Mouse (Mus musculus) embryonic facial prominence, embryonic 14.5 days (tissue): ENCODE data around the gene Ppp1r1b. TPM values are rescaled to one million over a fixed set of nuclear protein-coding genes. Genes with fewer than 3 reads are reported as not detected.
"Not testable (repeated sequence)": the region's sequence is repeated elsewhere in the genome, so short reads cannot be mapped to it uniquely, and the experiment has no call there.

Experiments used
- ATAC-seq: fragments of 200-750 bp; cut with Nextera tagmentation; 2 replicates; pipeline ENCODE4 v1.8.0; 2017; ENCODE audit warnings: low read depth, moderate number of reproducible peaks, moderate TSS enrichment
- DNase-seq: peaks from one replicate; pipeline ENCODE4 v3.0.0-alpha.2; 2015; ENCODE audit warnings: low spot score
- H3K27ac ChIP-seq: fragments of 300-500 bp; sonication (generic); replicated peaks from 2 replicates; pipeline ENCODE4 v1.5.1; 2014; ENCODE audit warnings: low read depth, mild to moderate bottlenecking, low read length, moderate library complexity
- H3K27me3 ChIP-seq: fragments of 300-500 bp; sonication (generic); replicated peaks from 2 replicates; pipeline ENCODE4 v1.6.1; 2014; ENCODE audit warnings: low read length; ENCODE audit not compliant: control insufficient read depth, insufficient read depth
- H3K36me3 ChIP-seq: fragments of 300-500 bp; sonication (generic); 2 replicates; pipeline ENCODE4 v1.6.1; 2014; ENCODE audit warnings: low read length, mixed read lengths; ENCODE audit not compliant: control insufficient read depth, insufficient read depth
- H3K4me1 ChIP-seq: fragments of 300-500 bp; sonication (generic); 2 replicates; pipeline ENCODE4 v1.6.1; 2014; ENCODE audit warnings: antibody characterized with exemption, low read length; ENCODE audit not compliant: control insufficient read depth, insufficient read depth
- H3K4me2 ChIP-seq: fragments of 300-500 bp; sonication (generic); 2 replicates; pipeline ENCODE4 v1.6.1; 2014; ENCODE audit warnings: low read depth, mild to moderate bottlenecking, low read length, moderate library complexity, mixed read lengths
- H3K4me3 ChIP-seq: fragments of 300-500 bp; sonication (generic); 2 replicates; pipeline ENCODE4 v1.5.1; 2014; ENCODE audit warnings: low read depth, mild to moderate bottlenecking, low read length
- H3K9ac ChIP-seq: fragments of 300-500 bp; sonication (generic); 2 replicates; pipeline ENCODE4 v1.6.1; 2014; ENCODE audit warnings: low read depth, mild to moderate bottlenecking, low read length, moderate library complexity, mixed read lengths
- H3K9me3 ChIP-seq: fragments of 300-500 bp; sonication (generic); 2 replicates; pipeline ENCODE4 v1.6.1; 2016; ENCODE audit warnings: low read length; ENCODE audit not compliant: control insufficient read depth
- WGBS: fragments of 180-500 bp; shearing (Covaris S2); extraction: QIAGEN DNeasy Blood & Tissue Kit; methylation state at CpG from one replicate; pipeline ENCODE4 v1.1.7; 2014; 5-methylcytosine and 5-hydroxymethylcytosine counted together
- polyA plus RNA-seq: library from polyadenylated mRNA; unstranded; fragments of >200 nt; fragmentation: Nextera tagmentation; extraction: Ambion mirVana; gene quantifications from 2 replicates; pipeline ENCODE4 v1.2.1, GENCODE M21; 2014

Ppp1r1b gene
- polyA plus RNA-seq, 1 experiment from 2014 or later = 4.1 TPM

DNA sequence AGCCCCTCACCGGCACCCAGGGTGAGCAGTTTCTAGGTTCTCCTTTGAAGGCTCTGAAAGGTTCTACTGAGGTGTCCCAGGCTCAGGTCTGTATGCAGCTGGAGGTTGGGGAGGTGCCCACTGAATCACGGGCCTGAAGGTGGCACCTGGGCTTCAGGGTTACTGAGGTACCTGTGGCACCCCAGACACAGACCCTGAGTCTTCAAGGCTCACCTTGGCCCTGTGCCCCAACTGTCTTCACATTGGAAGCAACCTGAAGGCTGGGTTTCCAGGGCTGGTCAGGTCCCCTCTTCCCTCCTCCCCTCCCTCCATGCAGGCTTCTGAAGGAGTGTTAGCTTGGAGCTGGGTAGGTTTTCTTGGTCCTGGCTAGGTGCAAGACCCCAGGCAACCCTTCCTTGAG, 33.4 kb downstream of the Ppp1r1b start:
- Histone ChIP-seq H3K36me3 (peaks cover 44% of the 10 kb centered on the region), H3K27me3 (peaks cover 22% of the 10 kb centered on the region), H3K9me3 (no peaks in the 10 kb centered on the region), H3K4me2 (no peak overlapping the region), H3K9ac (no peak overlapping the region), H3K4me3 (no peak overlapping the region), H3K27ac (no peak overlapping the region), H3K4me1 (no peaks in the 10 kb centered on the region)
- 90% methylated on average over 2 of the region's 2 CpGs for WGBS
- no peak for ATAC-seq
- DNase-seq = no peak

DNA sequence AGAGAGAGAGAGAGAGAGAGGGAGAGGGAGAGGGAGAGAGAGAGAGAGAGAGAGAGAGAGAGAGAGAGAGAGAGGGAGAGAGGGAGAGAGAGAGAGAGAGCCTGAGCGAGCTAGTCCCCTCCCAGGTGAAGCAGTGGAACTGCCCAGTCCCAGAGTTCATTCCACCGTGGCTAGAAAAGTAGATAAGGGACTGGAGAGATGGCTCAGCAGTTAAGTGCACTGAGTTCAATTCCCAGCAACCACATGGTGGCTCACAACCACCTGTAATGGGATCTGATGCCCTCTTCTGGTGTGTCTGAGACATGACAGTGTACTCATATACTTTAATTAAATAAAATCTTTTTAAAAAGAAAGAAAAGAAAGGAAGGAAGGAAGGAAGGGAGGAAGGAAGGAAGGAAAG, 34.2 kb downstream of the Ppp1r1b start:
- not testable (repeated sequence) for H3K4me2 ChIP-seq, H3K4me1 ChIP-seq, H3K9me3 ChIP-seq, H3K9ac ChIP-seq, ATAC-seq, H3K27ac ChIP-seq, DNase-seq, H3K4me3 ChIP-seq
- H3K36me3 ChIP-seq = peaks cover 37% of the 10 kb centered on the region
- 38% methylated on average over 2 of the region's 2 CpGs for WGBS
- peaks cover 30% of the 10 kb centered on the region for H3K27me3 ChIP-seq

DNA sequence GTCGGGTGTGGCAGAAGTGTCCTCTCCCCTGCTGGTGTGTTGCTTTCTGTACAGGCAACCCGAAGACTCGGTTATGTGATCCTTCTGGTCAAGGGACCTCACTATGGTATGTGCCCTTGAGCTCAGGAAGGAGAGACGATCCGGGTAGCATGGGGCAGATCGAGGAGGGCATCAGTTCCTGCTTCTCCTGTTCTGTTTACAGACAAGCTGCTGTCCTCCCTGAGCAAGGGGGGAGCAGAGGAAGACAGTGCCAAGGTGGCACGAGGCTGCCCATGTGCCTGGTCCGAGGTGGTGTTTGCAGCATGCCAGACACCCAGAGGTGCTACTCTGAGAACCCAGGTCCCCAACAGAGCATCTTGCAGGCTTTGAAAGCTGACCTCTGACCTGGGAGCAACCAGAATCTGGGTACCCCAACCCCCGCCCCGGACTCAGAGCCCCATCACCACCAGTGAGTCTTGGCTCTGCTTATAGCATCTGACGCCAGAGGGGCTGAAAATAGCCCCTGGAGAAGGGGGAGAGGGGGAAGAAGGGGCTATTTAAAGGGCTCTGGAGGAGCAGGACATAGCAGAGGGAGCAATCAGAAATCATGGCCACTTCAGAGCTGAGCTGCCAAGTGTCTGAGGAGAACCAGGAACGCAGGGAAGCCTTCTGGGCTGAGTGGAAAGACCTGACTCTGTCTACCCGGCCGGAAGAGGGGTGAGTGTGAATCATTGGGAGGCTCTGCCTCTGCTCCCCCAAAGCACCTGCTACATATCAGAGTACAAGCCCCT, 35.2 kb downstream of the Ppp1r1b start, which contains the start of gene Tcap:
Gene Tcap (plus strand): TSS at position 551 of the 770 bp plus-strand sequence.
- DNase-seq (no peak), ATAC-seq (no peak)
- Histone ChIP-seq H3K4me2 (no peak within 1 kb of the TSS), H3K9me3 (no peaks in the 10 kb centered on the region), H3K4me3 (no peak within 1 kb of the TSS), H3K4me1 (no peaks in the 10 kb centered on the region), H3K9ac (no peak within 1 kb of the TSS), H3K27ac (no peak within 1 kb of the TSS), H3K27me3 (peaks cover 40% of the 10 kb centered on the region), H3K36me3 (peaks cover 26% of the 10 kb centered on the region)
- WGBS = 50% methylated on average over 14 of the region's 14 CpGs

DNA sequence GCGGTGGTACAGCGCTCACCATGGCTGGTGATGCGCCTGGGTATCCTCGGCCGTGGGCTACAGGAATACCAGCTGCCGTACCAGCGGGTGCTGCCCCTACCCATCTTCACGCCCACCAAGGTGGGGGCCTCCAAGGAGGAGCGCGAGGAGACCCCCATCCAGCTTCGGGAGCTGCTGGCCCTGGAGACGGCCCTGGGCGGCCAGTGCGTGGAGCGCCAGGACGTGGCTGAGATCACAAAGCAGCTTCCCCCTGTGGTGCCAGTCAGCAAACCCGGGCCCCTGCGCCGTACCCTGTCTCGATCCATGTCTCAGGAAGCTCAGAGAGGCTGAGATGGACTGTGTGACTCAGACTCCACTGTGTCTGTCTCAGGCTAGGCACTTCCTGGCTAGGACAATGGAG, 36.0 kb downstream of the Ppp1r1b start:
- peaks cover 19% of the 10 kb centered on the region for H3K36me3 ChIP-seq
- H3K27me3 ChIP-seq = peaks cover 45% of the 10 kb centered on the region
- DNase-seq (no peak), ATAC-seq (no peak)
- no peak overlapping the region for H3K4me3 ChIP-seq
- no peaks in the 10 kb centered on the region for H3K9me3 ChIP-seq
- H3K4me1 ChIP-seq = no peaks in the 10 kb centered on the region
- no peak overlapping the region for H3K27ac ChIP-seq
- no peak overlapping the region for H3K4me2 ChIP-seq
- H3K9ac ChIP-seq = no peak overlapping the region
- WGBS = 66% methylated on average over 17 of the region's 20 CpGs

DNA sequence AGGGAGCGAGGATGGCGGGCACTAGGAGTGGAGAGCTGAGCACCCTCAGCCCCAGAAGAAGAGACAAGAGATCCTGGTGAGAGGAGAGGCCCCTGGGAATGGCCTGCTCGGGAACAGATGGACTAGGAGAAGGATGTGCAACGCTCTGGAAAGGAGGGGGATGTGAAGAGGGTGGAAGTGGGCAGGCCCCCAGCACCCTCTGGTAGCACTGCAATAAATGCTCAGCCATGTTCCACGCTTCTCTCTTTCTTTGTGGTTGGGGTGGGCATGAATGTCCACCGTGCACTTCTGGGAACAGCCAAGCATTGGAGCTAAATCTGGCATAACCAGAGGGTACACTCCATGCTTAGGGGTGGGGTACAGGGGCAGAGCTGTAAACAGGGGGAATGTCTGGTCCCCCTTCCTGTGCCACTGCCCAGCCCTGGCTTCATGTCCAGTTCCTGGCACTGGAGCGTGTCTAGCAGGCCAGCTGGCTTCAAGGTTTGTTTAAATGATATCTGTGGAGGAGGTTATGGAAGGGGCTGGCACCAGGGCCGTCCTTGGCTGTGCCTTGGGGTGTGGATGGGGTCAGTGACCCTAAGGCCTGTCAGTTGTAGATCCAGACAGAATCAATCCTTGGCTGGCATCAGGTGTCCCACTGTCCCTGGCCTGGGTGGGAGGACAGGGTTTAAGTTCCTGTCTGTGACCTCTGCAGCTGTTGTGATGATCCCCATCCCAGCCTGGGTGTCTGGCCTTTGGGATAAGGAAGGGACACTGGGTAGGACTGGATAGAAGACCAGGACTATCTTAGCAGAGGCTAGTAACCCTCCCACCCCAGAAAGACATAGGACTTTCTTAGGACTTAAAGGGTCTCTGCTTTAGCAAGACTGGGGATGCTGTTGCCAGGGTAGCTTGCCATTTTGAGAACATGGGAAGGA, 36.8 kb downstream of the Ppp1r1b start:
- H3K9ac ChIP-seq = no peak overlapping the region
- 66% methylated on average over 8 of the region's 8 CpGs for WGBS

DNA sequence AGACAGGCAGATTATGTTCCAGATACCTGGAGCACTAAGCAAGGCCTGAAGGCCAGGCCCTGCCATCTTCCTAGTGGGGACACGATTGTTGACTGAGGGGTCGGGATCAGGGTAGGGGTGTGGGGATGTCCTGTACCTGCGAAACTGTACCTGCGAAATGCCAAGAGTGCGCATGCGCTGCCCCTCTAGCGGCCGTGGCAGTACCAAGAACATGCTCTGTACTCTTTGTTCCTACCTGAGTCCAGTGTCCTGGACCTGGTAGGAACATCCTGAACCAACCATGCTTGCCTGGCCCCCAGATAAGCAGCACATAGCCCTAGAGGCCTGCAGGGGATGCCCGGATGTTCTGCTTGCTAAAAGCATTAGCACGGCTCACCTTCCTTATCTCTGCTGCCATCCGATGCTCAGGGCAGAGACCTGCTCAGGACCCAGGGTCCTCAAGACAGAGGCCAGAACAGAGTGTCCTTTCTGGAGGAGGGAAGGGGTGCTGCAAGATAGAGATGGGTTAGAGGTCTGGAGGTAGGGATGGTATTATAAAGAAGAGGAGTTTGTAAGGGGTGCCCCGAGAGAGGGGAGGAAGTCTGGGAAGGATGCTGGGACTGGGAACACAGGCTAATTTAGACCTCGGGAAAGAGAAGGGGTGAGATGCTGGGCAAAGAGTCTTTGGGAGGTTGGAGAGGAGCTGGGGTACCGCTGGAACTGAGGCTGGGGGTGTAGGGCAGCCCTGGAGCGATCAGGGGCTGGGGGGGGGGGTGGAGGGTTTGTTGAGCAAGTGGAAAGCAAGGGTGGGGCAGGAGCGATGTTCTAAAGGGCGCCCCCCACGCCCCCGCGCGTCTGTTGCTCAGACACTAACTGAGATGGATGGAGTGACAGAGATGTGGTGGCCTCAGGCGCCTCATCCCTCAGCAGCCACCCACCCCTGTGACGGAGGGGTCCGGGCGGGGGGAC, 37.7 kb downstream of the Ppp1r1b start, which contains the start of gene Pnmt:
Gene Pnmt (plus strand): TSS at position 813 of the 948 bp plus-strand sequence.
- peaks cover 49% of the 10 kb centered on the region for H3K27me3 ChIP-seq
- H3K9me3 ChIP-seq = no peaks in the 10 kb centered on the region
- H3K4me2 ChIP-seq = 0 out of 2 replicates have a peak within 1 kb of the TSS, but pooled peaks have one; percentile 10
- no peaks in the 10 kb centered on the region for H3K4me1 ChIP-seq
- H3K27ac ChIP-seq = no peak within 1 kb of the TSS
- 62% methylated on average over 21 of the region's 25 CpGs for WGBS
- ATAC-seq (no peak), DNase-seq (no peak)
- peaks cover 2% of the 10 kb centered on the region; the same call in 1 of the 2 replicates for H3K36me3 ChIP-seq
- peak within 1 kb of the TSS; percentile 1; the same call in 1 of the 2 replicates for H3K4me3 ChIP-seq
- peak within 1 kb of the TSS; percentile 37; the same call in 1 of the 2 replicates for H3K9ac ChIP-seq

More for the DNA sequence above, 36.8 kb downstream of the Ppp1r1b start:
- Histone ChIP-seq H3K4me1 (no peaks in the 10 kb centered on the region), H3K4me3 (no peak overlapping the region), H3K27me3 (peaks cover 45% of the 10 kb centered on the region), H3K27ac (no peak overlapping the region), H3K4me2 (no peak overlapping the region), H3K36me3 (peaks cover 11% of the 10 kb centered on the region), H3K9me3 (no peaks in the 10 kb centered on the region)
- DNase-seq (no peak), ATAC-seq (no peak)

DNA sequence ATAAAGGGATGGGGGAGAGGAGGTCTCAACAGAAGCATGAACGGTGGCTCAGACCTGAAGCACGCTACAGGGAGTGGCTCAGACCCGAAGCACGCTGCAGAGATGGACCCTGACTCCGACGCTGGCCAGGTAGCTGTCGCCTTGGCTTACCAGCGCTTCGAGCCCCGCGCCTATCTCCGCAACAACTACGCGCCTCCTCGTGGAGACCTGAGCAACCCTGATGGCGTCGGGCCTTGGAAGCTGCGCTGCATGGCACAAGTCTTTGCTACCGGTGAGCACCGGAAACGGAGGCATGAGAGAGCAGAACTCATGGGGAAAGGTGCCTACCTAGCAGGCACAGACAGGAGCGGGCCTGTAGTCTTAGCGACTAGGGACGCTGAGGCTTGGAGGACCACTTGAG, 38.4 kb downstream of the Ppp1r1b start:
- no peaks in the 10 kb centered on the region for H3K36me3 ChIP-seq
- peaks cover 50% of the 10 kb centered on the region for H3K27me3 ChIP-seq
- H3K4me1 ChIP-seq = no peaks in the 10 kb centered on the region
- H3K27ac ChIP-seq = no peak overlapping the region
- 0 out of 2 replicates have a peak overlapping the region, but pooled peaks have one; percentile 10 for H3K4me2 ChIP-seq
- ATAC-seq = no peak
- WGBS = 17% methylated on average over 24 of the region's 24 CpGs
- no peaks in the 10 kb centered on the region for H3K9me3 ChIP-seq
- no peak for DNase-seq
- peak overlapping the region; percentile 1; the same call in 1 of the 2 replicates for H3K4me3 ChIP-seq
- H3K9ac ChIP-seq = peak overlapping the region; percentile 37; the same call in 1 of the 2 replicates
